Mouse (Mus musculus) intestine, embryonic 14.5 days (tissue): ENCODE results near the gene Katnal1. TPM values are rescaled to one million over a fixed set of nuclear protein-coding genes. Genes with fewer than 3 reads are reported as not detected.

Source experiments
- ATAC-seq: fragments of 200-750 bp; cut with Nextera tagmentation; replicated peaks from 2 replicates; pipeline ENCODE4 v1.8.0; 2017; ENCODE audit warnings: low read depth, moderate number of reproducible peaks, moderate TSS enrichment, moderate library complexity; ENCODE audit not compliant: low FRiP score, low TSS enrichment
- DNase-seq: peaks from one replicate; pipeline ENCODE4 v3.0.0-alpha.2; 2018; ENCODE audit warnings: low spot score
- H3K27ac ChIP-seq: fragments of 300-500 bp; sonication (generic); 2 replicates; pipeline ENCODE4 v1.5.1; 2014; ENCODE audit warnings: low read depth, mild to moderate bottlenecking, control low read depth
- H3K27me3 ChIP-seq: fragments of 300-500 bp; sonication (generic); replicated peaks from 2 replicates; pipeline ENCODE4 v1.6.1; 2014; ENCODE audit warnings: low read length, control low read depth; ENCODE audit not compliant: control insufficient read depth, insufficient read depth
- H3K36me3 ChIP-seq: fragments of 300-500 bp; sonication (generic); 2 replicates; pipeline ENCODE4 v1.6.1; 2014; ENCODE audit warnings: low read length, control low read depth; ENCODE audit not compliant: control insufficient read depth, insufficient read depth
- H3K4me1 ChIP-seq: fragments of 300-500 bp; sonication (generic); replicated peaks from 2 replicates; pipeline ENCODE4 v1.6.1; 2014; ENCODE audit warnings: low read length, control low read depth, mixed read lengths; ENCODE audit not compliant: control insufficient read depth, insufficient read depth
- H3K4me2 ChIP-seq: fragments of 300-500 bp; sonication (generic); 2 replicates; pipeline ENCODE4 v1.6.1; 2014; ENCODE audit warnings: low read length
- H3K4me3 ChIP-seq: fragments of 300-500 bp; sonication (generic); 2 replicates; pipeline ENCODE4 v1.5.1; 2014; ENCODE audit warnings: low read depth, low read length, control low read depth, mixed read lengths
- H3K9ac ChIP-seq: fragments of 300-500 bp; sonication (generic); 2 replicates; pipeline ENCODE4 v1.6.1; 2014; ENCODE audit warnings: mild to moderate bottlenecking, low read length
- H3K9me3 ChIP-seq: fragments of 300-500 bp; sonication (generic); 2 replicates; pipeline ENCODE4 v1.6.1; 2016; ENCODE audit warnings: low read length, control low read depth; ENCODE audit not compliant: control insufficient read depth
- WGBS: fragments of 180-500 bp; shearing (Covaris S2); extraction: QIAGEN DNeasy Blood & Tissue Kit; methylation state at CpG from one replicate; pipeline ENCODE4 v1.1.7; 2014; 5-methylcytosine and 5-hydroxymethylcytosine counted together
- polyA plus RNA-seq: library from polyadenylated mRNA; unstranded; fragments of >200 nt; fragmentation: Nextera tagmentation; extraction: Ambion mirVana; gene quantifications from 2 replicates; pipeline ENCODE4 v1.2.1, GENCODE M21; 2014

Katnal1 gene
- polyA plus RNA-seq, 1 experiment from 2014 or later, result 10.9 TPM

- no peak for DNase-seq
- WGBS, result 21% methylated on average over 15 of the region's 15 CpGs
- H3K27me3 ChIP-seq, result no peaks in the 10 kb centered on the region
- ATAC-seq, result peak; percentile 38; the same call in 1 of the 2 replicates
- no peak overlapping the region for H3K4me3 ChIP-seq
- peak overlapping the region; percentile 60 for H3K27ac ChIP-seq
- no peak overlapping the region for H3K4me2 ChIP-seq
- no peaks in the 10 kb centered on the region for H3K36me3 ChIP-seq
- H3K9me3 ChIP-seq, result no peaks in the 10 kb centered on the region
- no peak overlapping the region for H3K9ac ChIP-seq
- peaks cover 6% of the 10 kb centered on the region; the same call in 1 of the 2 replicates for H3K4me1 ChIP-seq
Observed at GRCm38 (mm10) chr5:148950064-148950463, 20.9 kb upstream of the Katnal1 start.

- Histone ChIP-seq H3K4me3 (no peak overlapping the region), H3K27me3 (no peaks in the 10 kb centered on the region), H3K9me3 (no peaks in the 10 kb centered on the region), H3K36me3 (no peaks in the 10 kb centered on the region), H3K9ac (no peak overlapping the region), H3K4me1 (peaks cover 6% of the 10 kb centered on the region; the same call in 1 of the 2 replicates), H3K27ac (no peak overlapping the region), H3K4me2 (no peak overlapping the region)
- WGBS, result 67% methylated on average over 9 of the region's 9 CpGs
- no peak for DNase-seq
- no peak for ATAC-seq
Observed at GRCm38 (mm10) chr5:148948577-148948976, 19.5 kb upstream of the Katnal1 start.

- H3K36me3 ChIP-seq, result no peaks in the 10 kb centered on the region
- ATAC-seq, result no peak
Observed at GRCm38 (mm10) chr5:148947412-148947811, 18.3 kb upstream of the Katnal1 start.

GRCm38 (mm10) chr5:148946787-148947186, 17.7 kb upstream of the Katnal1 start:
- Histone ChIP-seq H3K4me1 (peaks cover 6% of the 10 kb centered on the region; the same call in 1 of the 2 replicates), H3K9me3 (no peaks in the 10 kb centered on the region), H3K27me3 (no peaks in the 10 kb centered on the region), H3K9ac (no peak overlapping the region), H3K36me3 (no peaks in the 10 kb centered on the region), H3K4me2 (no peak overlapping the region), H3K4me3 (no peak overlapping the region), H3K27ac (no peak overlapping the region)
- DNase-seq (no peak), ATAC-seq (no peak)
- 77% methylated on average over 5 of the region's 5 CpGs for WGBS

More at GRCm38 (mm10) chr5:148947412-148947811, 18.3 kb upstream of the Katnal1 start:
- no peak for DNase-seq
- Histone ChIP-seq H3K9me3 (no peaks in the 10 kb centered on the region), H3K27ac (no peak overlapping the region), H3K9ac (no peak overlapping the region), H3K4me3 (no peak overlapping the region), H3K27me3 (no peaks in the 10 kb centered on the region), H3K4me2 (no peak overlapping the region), H3K4me1 (peaks cover 6% of the 10 kb centered on the region; the same call in 1 of the 2 replicates)
- 79% methylated on average over 4 of the region's 4 CpGs for WGBS

DNA sequence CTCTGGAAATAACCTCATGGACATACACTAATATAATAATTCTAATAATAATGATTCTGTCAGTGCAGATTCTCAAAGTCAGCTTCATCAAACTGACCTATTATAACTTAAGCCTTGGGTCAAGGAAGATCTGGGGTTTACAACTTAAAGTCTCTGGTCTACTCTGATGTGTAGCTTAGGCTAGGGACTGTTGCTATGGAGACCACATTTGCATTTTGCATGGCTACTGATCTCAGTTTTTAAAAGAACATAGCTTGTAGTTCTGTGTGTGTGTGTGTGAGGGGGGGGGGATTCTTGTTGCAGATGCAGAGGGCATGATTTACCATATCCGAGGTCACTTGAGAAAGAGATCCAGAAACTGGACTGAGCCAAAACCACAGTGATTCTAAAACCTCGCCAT, 16.6 kb upstream of the Katnal1 start:
- ATAC-seq (no peak), DNase-seq (no peak)
- H3K27me3 ChIP-seq, result no peaks in the 10 kb centered on the region
- no peaks in the 10 kb centered on the region for H3K36me3 ChIP-seq
- 85% methylated on average over 2 of the region's 2 CpGs for WGBS
- no peak overlapping the region for H3K27ac ChIP-seq
- H3K4me1 ChIP-seq, result peaks cover 5% of the 10 kb centered on the region; the same call in 1 of the 2 replicates
- no peak overlapping the region for H3K9ac ChIP-seq
- H3K4me2 ChIP-seq, result no peak overlapping the region
- no peaks in the 10 kb centered on the region for H3K9me3 ChIP-seq
- H3K4me3 ChIP-seq, result no peak overlapping the region

GRCm38 (mm10) chr5:148944024-148944423, 14.9 kb upstream of the Katnal1 start:
- no peaks in the 10 kb centered on the region for H3K9me3 ChIP-seq
- no peak overlapping the region for H3K27ac ChIP-seq
- H3K36me3 ChIP-seq, result no peaks in the 10 kb centered on the region
- DNase-seq, result no peak
- peak; percentile 63; the same call in 1 of the 2 replicates for ATAC-seq
- 31% methylated on average over 8 of the region's 8 CpGs for WGBS
- H3K27me3 ChIP-seq, result no peaks in the 10 kb centered on the region
- H3K4me3 ChIP-seq, result 0 out of 2 replicates have a peak overlapping the region, but pooled peaks have one; percentile 7
- no peak overlapping the region for H3K9ac ChIP-seq
- no peaks in the 10 kb centered on the region for H3K4me1 ChIP-seq
- no peak overlapping the region; the same call in none of the 2 replicates for H3K4me2 ChIP-seq

DNA sequence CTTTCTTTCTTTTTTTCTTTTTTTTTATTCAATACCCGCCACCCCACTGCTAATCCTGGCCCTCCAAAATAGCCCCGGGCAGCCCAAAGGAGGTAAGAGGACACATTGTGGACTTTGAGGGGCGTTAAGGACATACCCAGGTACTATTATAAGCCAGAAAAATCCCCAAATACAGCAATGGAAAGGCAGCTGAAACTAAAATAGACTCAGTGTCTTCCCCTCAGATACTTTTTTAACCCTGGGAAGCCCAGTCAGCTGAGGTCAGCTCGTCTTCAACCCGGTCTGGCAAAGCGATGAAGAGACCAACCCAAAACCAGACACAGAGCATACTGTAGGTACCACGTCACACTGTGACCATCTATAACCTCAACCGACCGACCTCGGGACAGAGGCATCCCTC, 14.3 kb upstream of the Katnal1 start:
- H3K9me3 ChIP-seq, result no peaks in the 10 kb centered on the region
- H3K4me3 ChIP-seq, result no peak overlapping the region
- no peaks in the 10 kb centered on the region for H3K27me3 ChIP-seq
- WGBS, result 79% methylated on average over 10 of the region's 10 CpGs
- H3K36me3 ChIP-seq, result no peaks in the 10 kb centered on the region
- no peak overlapping the region for H3K9ac ChIP-seq
- no peak overlapping the region for H3K27ac ChIP-seq
- H3K4me1 ChIP-seq, result no peaks in the 10 kb centered on the region
- DNase-seq (no peak), ATAC-seq (0 out of 2 replicates have a peak, but pooled peaks have one; percentile 17)
- no peak overlapping the region; the same call in 1 of the 2 replicates for H3K4me2 ChIP-seq

GRCm38 (mm10) chr5:148942957-148943356, 13.8 kb upstream of the Katnal1 start:
- Histone ChIP-seq H3K9ac (no peak overlapping the region), H3K27ac (no peak overlapping the region), H3K4me3 (no peak overlapping the region), H3K4me2 (no peak overlapping the region), H3K9me3 (no peaks in the 10 kb centered on the region), H3K27me3 (no peaks in the 10 kb centered on the region), H3K36me3 (no peaks in the 10 kb centered on the region), H3K4me1 (no peaks in the 10 kb centered on the region)
- DNase-seq, result no peak
- WGBS, result 71% methylated on average over 11 of the region's 11 CpGs
- ATAC-seq, result no peak

- Histone ChIP-seq H3K4me3 (no peak overlapping the region), H3K27ac (no peak overlapping the region), H3K9ac (no peak overlapping the region), H3K27me3 (no peaks in the 10 kb centered on the region), H3K4me1 (no peaks in the 10 kb centered on the region), H3K4me2 (no peak overlapping the region), H3K9me3 (no peaks in the 10 kb centered on the region), H3K36me3 (no peaks in the 10 kb centered on the region)
- WGBS, result 92% methylated on average over 6 of the region's 6 CpGs
- DNase-seq (no peak), ATAC-seq (no peak)
Observed at GRCm38 (mm10) chr5:148942305-148942704, 13.2 kb upstream of the Katnal1 start.
